Mouse (Mus musculus) hindbrain, embryonic 11.5 days (tissue): ENCODE data around the gene Phlpp2. TPM values are rescaled to one million over a fixed set of nuclear protein-coding genes. Genes with fewer than 3 reads are reported as not detected.

Experiments used
- ATAC-seq: fragments of 200-750 bp; cut with Nextera tagmentation; 2 replicates; pipeline ENCODE4 v1.8.0; 2017; ENCODE audit warnings: mild to moderate bottlenecking, moderate TSS enrichment, moderate library complexity; ENCODE audit not compliant: low FRiP score
- DNase-seq: peaks from one replicate; pipeline ENCODE4 v3.0.0-alpha.2; 2015; ENCODE audit warnings: low spot score
- H3K27ac ChIP-seq: fragments of 300-500 bp; sonication (generic); 2 replicates; pipeline ENCODE4 v1.5.1; 2014; ENCODE audit warnings: mild to moderate bottlenecking, low read depth, low read length
- H3K27me3 ChIP-seq: fragments of 300-500 bp; sonication (generic); 2 replicates; pipeline ENCODE4 v1.6.1; 2014; ENCODE audit warnings: mild to moderate bottlenecking, low read length, moderate library complexity, mixed read lengths; ENCODE audit not compliant: control insufficient read depth, insufficient read depth
- H3K36me3 ChIP-seq: fragments of 300-500 bp; sonication (generic); 2 replicates; pipeline ENCODE4 v1.6.1; 2014; ENCODE audit warnings: mild to moderate bottlenecking, low read length, moderate library complexity, mixed read lengths; ENCODE audit not compliant: control insufficient read depth, insufficient read depth
- H3K4me1 ChIP-seq: fragments of 300-500 bp; sonication (generic); replicated peaks from 2 replicates; pipeline ENCODE4 v1.6.1; 2014; ENCODE audit warnings: low read length, mixed read lengths; ENCODE audit not compliant: control insufficient read depth, insufficient read depth
- H3K4me2 ChIP-seq: fragments of 300-500 bp; sonication (generic); replicated peaks from 2 replicates; pipeline ENCODE4 v1.6.1; 2014; ENCODE audit warnings: mild to moderate bottlenecking, low read depth, low read length
- H3K4me3 ChIP-seq: fragments of 300-500 bp; sonication (generic); 2 replicates; pipeline ENCODE4 v1.5.1; 2014; ENCODE audit warnings: low read depth, low read length
- H3K9ac ChIP-seq: fragments of 300-500 bp; sonication (generic); 2 replicates; pipeline ENCODE4 v1.6.1; 2014; ENCODE audit warnings: low read depth, low read length
- H3K9me3 ChIP-seq: fragments of 300-500 bp; sonication (generic); 2 replicates; pipeline ENCODE4 v1.6.1; 2016; ENCODE audit warnings: low read length; ENCODE audit not compliant: control insufficient read depth
- WGBS: fragments of 180-500 bp; shearing (Covaris S2); extraction: QIAGEN DNeasy Blood & Tissue Kit; methylation state at CpG from one replicate; pipeline ENCODE4 v1.1.7; 2014; 5-methylcytosine and 5-hydroxymethylcytosine counted together
- polyA plus RNA-seq: library from polyadenylated mRNA; unstranded; fragments of >200 nt; fragmentation: Nextera tagmentation; extraction: Ambion mirVana; gene quantifications from 2 replicates; pipeline ENCODE4 v1.2.1, GENCODE M21; 2014

Gene Phlpp2
- 3.4 and 5.1 TPM in 2 replicates for polyA plus RNA-seq

- peak within 1 kb of the TSS; percentile 89 for H3K4me3 ChIP-seq
- no peaks in the 10 kb centered on the region for H3K36me3 ChIP-seq
- DNase-seq (peak; percentile 96), ATAC-seq (peak; percentile 98)
- 1% methylated on average over 35 of the region's 42 CpGs for WGBS
- no peaks in the 10 kb centered on the region for H3K4me1 ChIP-seq
- peak within 1 kb of the TSS; percentile 65 for H3K4me2 ChIP-seq
- H3K27me3 ChIP-seq: no peaks in the 10 kb centered on the region
- peak within 1 kb of the TSS; percentile 83 for H3K9ac ChIP-seq
- H3K27ac ChIP-seq: peak within 1 kb of the TSS; percentile 64
- H3K9me3 ChIP-seq: no peaks in the 10 kb centered on the region
These were observed at the start of gene Phlpp2 for GRCm38 (mm10) chr8:109868003-109868679. Gene Phlpp2, plus strand, starts transcription at chr8:109868542.

- Histone ChIP-seq H3K36me3 (no peaks in the 10 kb centered on the region), H3K4me1 (no peaks in the 10 kb centered on the region), H3K27ac (no peak overlapping the region), H3K27me3 (no peaks in the 10 kb centered on the region), H3K9ac (no peak overlapping the region), H3K4me3 (no peak overlapping the region), H3K9me3 (no peaks in the 10 kb centered on the region), H3K4me2 (no peak overlapping the region)
- no peak for DNase-seq
- WGBS: 94% methylated on average over 2 of the region's 2 CpGs
- ATAC-seq: no peak
These were observed 44.8 kb upstream of the Phlpp2 start for GRCm38 (mm10) chr8:109823561-109823960.

- Histone ChIP-seq H3K4me2 (no peak overlapping the region), H3K4me3 (no peak overlapping the region), H3K36me3 (peaks cover 3% of the 10 kb centered on the region; the same call in 1 of the 2 replicates), H3K27ac (no peak overlapping the region), H3K27me3 (no peaks in the 10 kb centered on the region), H3K9me3 (no peaks in the 10 kb centered on the region), H3K9ac (no peak overlapping the region), H3K4me1 (no peaks in the 10 kb centered on the region)
- ATAC-seq: no peak
- WGBS: 100% methylated on average over 2 of the region's 2 CpGs
- no peak for DNase-seq
These were observed 28.5 kb upstream of the Phlpp2 start for GRCm38 (mm10) chr8:109839822-109840221.

GRCm38 (mm10) chr8:109842468-109842867, 25.9 kb upstream of the Phlpp2 start:
- H3K4me3 ChIP-seq: no peak overlapping the region
- H3K27me3 ChIP-seq: no peaks in the 10 kb centered on the region
- peaks cover 3% of the 10 kb centered on the region; the same call in 1 of the 2 replicates for H3K36me3 ChIP-seq
- H3K27ac ChIP-seq: no peak overlapping the region
- ATAC-seq (no peak), DNase-seq (no peak)
- H3K4me1 ChIP-seq: no peaks in the 10 kb centered on the region
- no peak overlapping the region for H3K4me2 ChIP-seq
- no peak overlapping the region for H3K9ac ChIP-seq
- 94% methylated on average over 1 of the region's 1 CpGs for WGBS
- H3K9me3 ChIP-seq: no peaks in the 10 kb centered on the region

GRCm38 (mm10) chr8:109847866-109848265, 20.5 kb upstream of the Phlpp2 start:
- no peak overlapping the region for H3K4me2 ChIP-seq
- DNase-seq: no peak
- H3K4me3 ChIP-seq: no peak overlapping the region
- H3K9me3 ChIP-seq: no peaks in the 10 kb centered on the region
- H3K27ac ChIP-seq: no peak overlapping the region
- 95% methylated on average over 2 of the region's 2 CpGs for WGBS
- H3K4me1 ChIP-seq: no peaks in the 10 kb centered on the region
- no peaks in the 10 kb centered on the region for H3K27me3 ChIP-seq
- peaks cover 16% of the 10 kb centered on the region for H3K36me3 ChIP-seq
- ATAC-seq: no peak
- no peak overlapping the region for H3K9ac ChIP-seq

- Histone ChIP-seq H3K9ac (no peak overlapping the region), H3K4me1 (no peaks in the 10 kb centered on the region), H3K36me3 (peaks cover 13% of the 10 kb centered on the region), H3K4me3 (no peak overlapping the region), H3K27me3 (no peaks in the 10 kb centered on the region), H3K9me3 (no peaks in the 10 kb centered on the region), H3K27ac (no peak overlapping the region), H3K4me2 (no peak overlapping the region)
- ATAC-seq (no peak), DNase-seq (no peak)
- WGBS: 89% methylated on average over 3 of the region's 3 CpGs
These were observed 19.4 kb upstream of the Phlpp2 start for GRCm38 (mm10) chr8:109848981-109849380.

- WGBS: 52% methylated on average over 6 of the region's 6 CpGs
- Histone ChIP-seq H3K27me3 (no peaks in the 10 kb centered on the region), H3K9me3 (no peaks in the 10 kb centered on the region), H3K9ac (no peak overlapping the region), H3K4me1 (no peaks in the 10 kb centered on the region), H3K4me3 (no peak overlapping the region), H3K4me2 (no peak overlapping the region), H3K36me3 (peaks cover 16% of the 10 kb centered on the region), H3K27ac (no peak overlapping the region)
- DNase-seq: peak; percentile 77
- ATAC-seq: no peak
These were observed 14.9 kb upstream of the Phlpp2 start for GRCm38 (mm10) chr8:109853423-109853822.

- no peak for ATAC-seq
- no peaks in the 10 kb centered on the region for H3K9me3 ChIP-seq
- no peaks in the 10 kb centered on the region for H3K4me1 ChIP-seq
- WGBS: 88% methylated on average over 4 of the region's 4 CpGs
- no peaks in the 10 kb centered on the region for H3K27me3 ChIP-seq
- H3K9ac ChIP-seq: no peak overlapping the region
- peaks cover 16% of the 10 kb centered on the region for H3K36me3 ChIP-seq
- H3K4me3 ChIP-seq: no peak overlapping the region
- no peak for DNase-seq
- no peak overlapping the region for H3K4me2 ChIP-seq
- H3K27ac ChIP-seq: no peak overlapping the region
These were observed 13.8 kb upstream of the Phlpp2 start for GRCm38 (mm10) chr8:109854522-109854921.

GRCm38 (mm10) chr8:109855451-109855850, 12.9 kb upstream of the Phlpp2 start:
- H3K9ac ChIP-seq: no peak overlapping the region
- WGBS: 98% methylated on average over 6 of the region's 6 CpGs
- no peak overlapping the region for H3K4me2 ChIP-seq
- no peak for ATAC-seq
- no peaks in the 10 kb centered on the region for H3K4me1 ChIP-seq
- H3K4me3 ChIP-seq: no peak overlapping the region
- H3K36me3 ChIP-seq: peaks cover 7% of the 10 kb centered on the region; the same call in 1 of the 2 replicates
- no peaks in the 10 kb centered on the region for H3K27me3 ChIP-seq
- H3K9me3 ChIP-seq: no peaks in the 10 kb centered on the region
- H3K27ac ChIP-seq: no peak overlapping the region
- DNase-seq: no peak
